Mouse (Mus musculus) midbrain, embryonic 14.5 days (tissue): ENCODE results near the gene Nfix. TPM values are rescaled to one million over a fixed set of nuclear protein-coding genes. Genes with fewer than 3 reads are reported as not detected.

Source experiments
- ATAC-seq: fragments of 200-750 bp; cut with Nextera tagmentation; 2 replicates; pipeline ENCODE4 v1.8.0; 2017; ENCODE audit warnings: moderate number of reproducible peaks, moderate library complexity; ENCODE audit not compliant: low FRiP score, low TSS enrichment
- DNase-seq: peaks from one replicate; pipeline ENCODE4 v3.0.0-alpha.2; 2015
- H3K27ac ChIP-seq: fragments of 300-500 bp; sonication (generic); replicated peaks from 2 replicates; pipeline ENCODE4 v1.5.1; 2014; ENCODE audit warnings: mild to moderate bottlenecking, low read depth, low read length, moderate library complexity
- H3K27me3 ChIP-seq: fragments of 300-500 bp; sonication (generic); 2 replicates; pipeline ENCODE4 v1.6.1; 2014; ENCODE audit warnings: low read length, control low read depth, mixed read lengths; ENCODE audit not compliant: control insufficient read depth, insufficient read depth
- H3K36me3 ChIP-seq: fragments of 300-500 bp; sonication (generic); 2 replicates; pipeline ENCODE4 v1.6.1; 2014; ENCODE audit warnings: low read length, control low read depth; ENCODE audit not compliant: control insufficient read depth, insufficient read depth
- H3K4me1 ChIP-seq: fragments of 300-500 bp; sonication (generic); 2 replicates; pipeline ENCODE4 v1.6.1; 2014; ENCODE audit warnings: mild to moderate bottlenecking, antibody characterized with exemption, low read length, control low read depth; ENCODE audit not compliant: control insufficient read depth, insufficient read depth
- H3K4me2 ChIP-seq: fragments of 300-500 bp; sonication (generic); 2 replicates; pipeline ENCODE4 v1.6.1; 2014; ENCODE audit warnings: mild to moderate bottlenecking, low read length, moderate library complexity
- H3K4me3 ChIP-seq: fragments of 300-500 bp; sonication (generic); replicated peaks from 2 replicates; pipeline ENCODE4 v1.5.1; 2014; ENCODE audit warnings: low read depth, low read length
- H3K9ac ChIP-seq: fragments of 300-500 bp; sonication (generic); replicated peaks from 2 replicates; pipeline ENCODE4 v1.6.1; 2014; ENCODE audit warnings: mild to moderate bottlenecking, low read length, moderate library complexity
- H3K9me3 ChIP-seq: fragments of 300-500 bp; sonication (generic); 2 replicates; pipeline ENCODE4 v1.6.1; 2016; ENCODE audit warnings: low read length, control low read depth, mixed read lengths; ENCODE audit not compliant: control insufficient read depth
- WGBS: fragments of 180-500 bp; shearing (Covaris S2); extraction: QIAGEN DNeasy Blood & Tissue Kit; methylation state at CpG from one replicate; pipeline ENCODE4 v1.1.7; 2014; 5-methylcytosine and 5-hydroxymethylcytosine counted together
- polyA plus RNA-seq: library from polyadenylated mRNA; unstranded; fragments of >200 nt; fragmentation: Nextera tagmentation; extraction: Ambion mirVana; gene quantifications from 2 replicates; pipeline ENCODE4 v1.2.1, GENCODE M21; 2014

The Nfix gene
- polyA plus RNA-seq, 1 experiment from 2014 or later = 45.9 TPM

DNA sequence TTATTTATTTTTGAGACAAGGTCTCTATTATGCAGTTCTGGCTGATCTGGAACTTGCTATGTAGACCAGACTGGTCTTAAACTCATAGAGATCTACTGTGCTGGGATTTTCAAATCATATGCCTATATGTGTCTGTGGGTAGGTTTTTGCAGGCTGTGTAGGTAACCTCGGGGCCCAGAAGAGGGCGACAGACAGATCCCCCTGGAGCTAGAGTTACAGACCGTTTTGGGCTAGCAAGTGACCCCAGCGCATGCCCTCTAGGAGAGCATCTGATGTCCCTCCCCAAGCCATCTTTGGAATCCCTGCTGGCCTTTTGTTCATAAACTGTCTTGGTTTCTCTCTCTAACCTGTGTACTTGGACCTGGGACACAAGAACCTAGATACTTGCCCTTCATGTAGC is 145.5 kb downstream of the Nfix start:
- peaks cover 21% of the 10 kb centered on the region for H3K4me1 ChIP-seq
- ATAC-seq = no peak
- WGBS = 34% methylated on average over 4 of the region's 4 CpGs
- no peak overlapping the region for H3K9ac ChIP-seq
- no peak overlapping the region for H3K4me3 ChIP-seq
- H3K27ac ChIP-seq = peak overlapping the region; percentile 63; the same call in 1 of the 2 replicates
- no peaks in the 10 kb centered on the region for H3K9me3 ChIP-seq
- no peaks in the 10 kb centered on the region for H3K27me3 ChIP-seq
- no peak overlapping the region for H3K4me2 ChIP-seq
- no peaks in the 10 kb centered on the region for H3K36me3 ChIP-seq
- no peak for DNase-seq

DNA sequence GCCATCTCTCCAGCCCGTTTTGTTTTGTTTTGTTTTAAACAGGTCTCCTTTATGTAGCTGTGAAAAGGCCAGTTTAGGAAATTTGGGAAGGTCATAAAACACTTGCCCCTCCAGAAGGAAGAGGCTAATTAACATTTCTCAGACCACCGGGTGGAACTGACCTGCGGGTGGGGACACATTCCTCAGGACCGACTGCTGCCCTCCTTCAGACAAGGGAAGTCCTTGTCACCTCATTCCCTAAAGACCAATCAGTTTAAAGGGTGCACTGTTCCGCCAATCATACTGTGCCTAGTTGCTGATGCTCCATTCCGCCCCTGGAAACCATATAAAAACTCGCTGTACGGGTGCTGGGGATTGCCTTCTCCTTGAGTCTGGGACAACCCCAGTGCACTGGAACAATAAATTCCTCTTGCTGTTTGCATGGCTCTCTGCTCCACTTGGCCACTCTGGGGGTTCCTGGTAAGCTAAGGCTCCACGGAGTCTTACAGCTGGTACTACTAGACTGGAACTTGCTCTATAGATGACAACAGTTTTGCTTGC is 147.0 kb downstream of the Nfix start:
- 78% methylated on average over 9 of the region's 9 CpGs for WGBS
- no peak for DNase-seq
- Histone ChIP-seq H3K9ac (no peak overlapping the region), H3K27me3 (no peaks in the 10 kb centered on the region), H3K4me1 (peaks cover 20% of the 10 kb centered on the region), H3K27ac (no peak overlapping the region), H3K4me2 (no peak overlapping the region), H3K36me3 (no peaks in the 10 kb centered on the region), H3K9me3 (no peaks in the 10 kb centered on the region), H3K4me3 (no peak overlapping the region)
- ATAC-seq = no peak

DNA sequence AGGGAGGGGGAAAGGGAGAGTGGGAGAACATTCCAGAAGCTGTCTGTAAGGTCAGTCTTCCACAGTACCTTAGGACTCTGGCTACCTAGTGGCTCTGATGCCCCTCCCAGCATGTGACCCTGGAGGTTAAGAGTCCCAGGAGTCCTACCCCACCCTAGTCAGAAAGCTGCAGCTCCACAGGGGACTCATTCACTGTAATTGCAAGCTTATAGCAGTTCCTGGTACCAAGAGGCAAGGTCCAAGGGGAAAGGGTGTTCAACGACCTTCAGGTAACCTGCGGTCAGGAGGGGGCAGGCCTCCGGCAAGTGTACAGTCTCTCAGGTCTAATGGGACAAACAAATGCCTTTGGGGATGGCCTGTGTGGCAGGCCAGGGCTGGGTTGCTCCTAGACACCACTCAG is 149.9 kb downstream of the Nfix start:
- no peak overlapping the region for H3K9ac ChIP-seq
- H3K4me3 ChIP-seq = no peak overlapping the region
- no peak for DNase-seq
- no peaks in the 10 kb centered on the region for H3K9me3 ChIP-seq
- H3K36me3 ChIP-seq = no peaks in the 10 kb centered on the region
- H3K27ac ChIP-seq = no peak overlapping the region
- 47% methylated on average over 3 of the region's 3 CpGs for WGBS
- H3K4me2 ChIP-seq = no peak overlapping the region
- no peak for ATAC-seq
- peaks cover 10% of the 10 kb centered on the region for H3K4me1 ChIP-seq
- no peaks in the 10 kb centered on the region for H3K27me3 ChIP-seq

Other genes with a start within 250 kb of the Nfix start
- 15.5 and 16.0 TPM in 2 replicates for gene Ier2, start 137.5 kb downstream of the Nfix start, polyA plus RNA-seq
- 56.9 and 59.6 TPM in 2 replicates for gene Trmt1, start 114.0 kb downstream of the Nfix start, polyA plus RNA-seq
- 19.1 and 20.2 TPM in 2 replicates for gene Nacc1, start 112.5 kb downstream of the Nfix start, polyA plus RNA-seq
- 1.5 and 3.8 TPM in 2 replicates for gene Lyl1, start 98.9 kb downstream of the Nfix start, polyA plus RNA-seq
- gene G430095P16Rik, start 77.3 kb downstream of the Nfix start, polyA plus RNA-seq = 0.67 and 0.91 TPM in 2 replicates
- 9.9 and 12.7 TPM in 2 replicates for gene Dand5, start 22.5 kb upstream of the Nfix start, polyA plus RNA-seq
- gene Gadd45gip1, start 31.2 kb upstream of the Nfix start, polyA plus RNA-seq = 32.7 and 35.8 TPM in 2 replicates
- gene Rad23a, start 40.3 kb upstream of the Nfix start, polyA plus RNA-seq = 83.4 and 84.3 TPM in 2 replicates
- 434 and 525 TPM in 2 replicates for gene Calr, start 46.6 kb upstream of the Nfix start, polyA plus RNA-seq
- 95.6 and 111 TPM in 2 replicates for gene Farsa, start 56.6 kb upstream of the Nfix start, polyA plus RNA-seq
- 17.4 and 27.4 TPM in 2 replicates for gene Syce2, start 71.8 kb upstream of the Nfix start, polyA plus RNA-seq
- gene Gcdh, start 93.6 kb upstream of the Nfix start, polyA plus RNA-seq = 22.4 and 25.9 TPM in 2 replicates
- 0.19 and 0.63 TPM in 2 replicates for gene Klf1, start 101.6 kb upstream of the Nfix start, polyA plus RNA-seq
- gene Dnase2a, start 108.2 kb upstream of the Nfix start, polyA plus RNA-seq = 4.0 and 5.4 TPM in 2 replicates
- gene Mast1, start 137.0 kb upstream of the Nfix start, polyA plus RNA-seq = 69.5 and 69.9 TPM in 2 replicates
- gene Rtbdn, start 146.6 kb upstream of the Nfix start, polyA plus RNA-seq = 0.99 and 1.4 TPM in 2 replicates
- not detected in 2 replicates for gene Gm49661, start 169.1 kb upstream of the Nfix start, polyA plus RNA-seq
- 1,531 and 1,588 TPM in 2 replicates for gene Prdx2, start 169.2 kb upstream of the Nfix start, polyA plus RNA-seq
- 51.7 and 54.4 TPM in 2 replicates for gene Rnaseh2a, start 169.4 kb upstream of the Nfix start, polyA plus RNA-seq
- 4.3 and 5.7 TPM in 2 replicates for gene Junb, start 178.4 kb upstream of the Nfix start, polyA plus RNA-seq
- gene Hook2, start 190.3 kb upstream of the Nfix start, polyA plus RNA-seq = 25.8 and 31.4 TPM in 2 replicates
- not detected in 2 replicates for gene Best2, start 214.2 kb upstream of the Nfix start, polyA plus RNA-seq
- 130 and 155 TPM in 2 replicates for gene Asna1, start 224.9 kb upstream of the Nfix start, polyA plus RNA-seq
- gene Trir, start 226.5 kb upstream of the Nfix start, polyA plus RNA-seq = 157 and 191 TPM in 2 replicates
- 32.0 and 41.0 TPM in 2 replicates for gene Tnpo2, start 236.6 kb upstream of the Nfix start, polyA plus RNA-seq